Mouse (Mus musculus): ENCODE data around the gene Rai1. TPM values are rescaled to one million over a fixed set of nuclear protein-coding genes. Genes with fewer than 3 reads are reported as not detected.

Rai1 gene
- polyA plus RNA-seq, 1 experiment: 5.2 TPM

DNA sequence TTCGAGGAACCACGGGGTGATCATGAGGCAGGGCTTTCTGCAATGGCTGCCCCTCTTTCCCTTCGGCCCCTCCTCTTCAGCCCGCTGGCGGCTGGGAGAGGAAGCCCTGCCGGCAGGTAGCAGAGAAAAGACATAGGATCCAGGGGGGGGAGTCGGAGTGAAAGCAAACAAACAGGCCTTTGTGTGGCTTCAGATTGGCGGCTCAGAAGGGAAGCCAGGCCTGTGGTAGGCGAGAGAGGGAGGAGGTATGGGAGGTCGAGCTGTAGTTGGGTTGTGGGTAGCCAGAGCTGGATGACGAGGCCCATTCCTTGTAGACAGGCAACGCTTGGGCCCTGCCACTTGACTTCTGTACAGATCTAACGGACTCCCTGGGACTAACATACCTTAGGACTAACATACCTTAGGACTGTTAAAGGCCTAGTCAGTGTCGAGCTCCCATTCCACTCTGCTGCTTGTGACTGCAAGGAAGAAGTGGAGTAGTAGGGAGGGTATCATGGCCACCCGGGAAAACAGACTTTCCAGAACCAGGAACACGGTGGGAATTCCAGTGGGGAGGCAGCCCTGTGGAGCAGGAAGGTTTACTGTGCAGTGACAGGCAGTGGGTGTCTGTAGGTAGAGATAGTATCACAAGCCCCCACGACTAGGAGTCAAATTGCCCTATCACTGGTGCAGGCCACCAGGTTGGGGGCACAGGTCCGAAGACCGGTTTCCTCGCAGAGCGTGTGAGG, 9.6 kb downstream of the Rai1 start:
- peaks cover 18% of the 10 kb centered on the region for H3K4me1 ChIP-seq (ENCODE audit: control insufficient read depth, insufficient read depth, low read length)
- H3K4me3 ChIP-seq (ENCODE audit: control insufficient read depth, low read depth, low read length): peak overlapping the region; percentile 87
- peak overlapping the region; percentile 77 for H3K27ac ChIP-seq (ENCODE audit: control insufficient read depth, insufficient read depth, low read depth, low read length)
- H3K36me3 ChIP-seq (ENCODE audit: control insufficient read depth, insufficient read depth, low read length): no peaks in the 10 kb centered on the region; the same call in 1 of the 2 replicates
- no peaks in the 10 kb centered on the region for H3K27me3 ChIP-seq (ENCODE audit: control insufficient read depth, insufficient read depth, low read length)
- TF ChIP-seq POLR2A (IDR thresholded peaks at IDR 0.05; ENCODE audit: control insufficient read depth, low read depth, low read length) (no peak; the same call in 1 of the 2 replicates), CTCF (IDR thresholded peaks at IDR 0.05; ENCODE audit: control insufficient read depth, insufficient read depth, insufficient replicate concordance, low read depth, low read length) (no peak)

DNA sequence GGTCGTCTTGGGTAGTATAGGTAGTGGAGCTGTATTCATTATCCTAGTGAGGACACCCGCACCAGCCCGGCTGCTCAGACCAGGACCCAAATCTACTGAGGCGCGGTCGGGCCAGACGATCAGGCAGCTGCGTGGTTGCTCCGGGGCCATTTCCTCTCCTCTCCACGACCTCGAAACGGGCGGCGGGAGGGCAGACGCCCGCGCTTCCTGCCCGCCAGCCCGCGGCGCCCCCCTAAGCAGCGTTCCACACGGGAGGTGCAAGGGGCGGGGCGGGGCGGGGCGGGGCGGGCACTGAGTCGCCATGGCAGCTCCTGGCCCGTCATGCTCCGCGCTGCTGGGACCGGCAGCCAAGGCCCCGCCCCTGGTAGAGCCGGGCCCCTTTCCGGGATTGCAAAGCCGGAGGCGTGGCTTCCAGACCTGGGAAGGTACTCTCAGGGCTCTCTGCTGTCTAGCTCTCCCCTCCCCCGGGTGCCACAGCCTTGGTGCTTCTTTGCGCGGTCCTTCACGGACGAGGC, 10.3 kb downstream of the Rai1 start:
- TF ChIP-seq POLR2A (IDR thresholded peaks at IDR 0.05; ENCODE audit: control insufficient read depth, low read depth, low read length) (peak; percentile 46; the same call in 1 of the 2 replicates), CTCF (IDR thresholded peaks at IDR 0.05; ENCODE audit: control insufficient read depth, insufficient read depth, insufficient replicate concordance, low read depth, low read length) (no peak)
- no peaks in the 10 kb centered on the region; the same call in 1 of the 2 replicates for H3K36me3 ChIP-seq (ENCODE audit: control insufficient read depth, insufficient read depth, low read length)
- H3K4me1 ChIP-seq (ENCODE audit: control insufficient read depth, insufficient read depth, low read length): peaks cover 18% of the 10 kb centered on the region
- peak overlapping the region; percentile 94 for H3K4me3 ChIP-seq (ENCODE audit: control insufficient read depth, low read depth, low read length)
- H3K27ac ChIP-seq (ENCODE audit: control insufficient read depth, insufficient read depth, low read depth, low read length): peak overlapping the region; percentile 81
- H3K27me3 ChIP-seq (ENCODE audit: control insufficient read depth, insufficient read depth, low read length): no peaks in the 10 kb centered on the region

DNA sequence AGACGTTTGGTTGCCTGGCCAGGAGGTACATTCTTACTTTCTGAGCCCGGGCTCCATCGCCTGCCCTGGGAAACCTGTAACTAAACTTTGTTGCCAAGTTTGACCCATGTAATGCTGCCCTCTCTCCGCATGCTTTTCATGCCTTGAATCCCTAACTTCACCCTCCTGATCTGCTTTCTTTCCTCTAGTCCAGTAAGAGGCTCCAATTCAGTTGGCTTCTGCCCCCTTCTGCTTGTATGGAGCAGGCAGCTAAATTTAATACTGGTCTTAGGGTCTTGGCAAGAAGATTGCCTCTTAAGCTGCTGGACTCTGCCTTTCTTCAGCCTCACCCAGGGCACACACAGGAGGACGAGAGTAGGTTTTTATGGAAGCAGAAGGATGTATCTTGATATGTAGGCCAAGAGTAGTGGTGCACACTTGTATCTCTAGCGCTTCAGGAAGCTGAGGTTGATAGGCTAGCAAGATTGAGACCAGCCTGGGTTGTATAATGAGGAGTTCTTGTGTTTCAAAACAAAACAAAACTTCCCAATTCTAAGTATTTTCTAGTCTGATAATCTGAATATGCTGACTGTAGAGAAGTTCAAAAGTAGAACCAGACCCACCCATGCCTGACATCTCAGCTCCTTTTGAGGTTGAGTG, 10.9 kb downstream of the Rai1 start:
- H3K4me3 ChIP-seq (ENCODE audit: control insufficient read depth, low read depth, low read length): peak overlapping the region; percentile 94
- TF ChIP-seq CTCF (IDR thresholded peaks at IDR 0.05; ENCODE audit: control insufficient read depth, insufficient read depth, insufficient replicate concordance, low read depth, low read length): no peak
- TF ChIP-seq POLR2A (IDR thresholded peaks at IDR 0.05; ENCODE audit: control insufficient read depth, low read depth, low read length): no peak
- H3K4me1 ChIP-seq (ENCODE audit: control insufficient read depth, insufficient read depth, low read length): peaks cover 18% of the 10 kb centered on the region
- no peaks in the 10 kb centered on the region for H3K27me3 ChIP-seq (ENCODE audit: control insufficient read depth, insufficient read depth, low read length)
- no peaks in the 10 kb centered on the region; the same call in 1 of the 2 replicates for H3K36me3 ChIP-seq (ENCODE audit: control insufficient read depth, insufficient read depth, low read length)
- peak overlapping the region; percentile 81 for H3K27ac ChIP-seq (ENCODE audit: control insufficient read depth, insufficient read depth, low read depth, low read length)

DNA sequence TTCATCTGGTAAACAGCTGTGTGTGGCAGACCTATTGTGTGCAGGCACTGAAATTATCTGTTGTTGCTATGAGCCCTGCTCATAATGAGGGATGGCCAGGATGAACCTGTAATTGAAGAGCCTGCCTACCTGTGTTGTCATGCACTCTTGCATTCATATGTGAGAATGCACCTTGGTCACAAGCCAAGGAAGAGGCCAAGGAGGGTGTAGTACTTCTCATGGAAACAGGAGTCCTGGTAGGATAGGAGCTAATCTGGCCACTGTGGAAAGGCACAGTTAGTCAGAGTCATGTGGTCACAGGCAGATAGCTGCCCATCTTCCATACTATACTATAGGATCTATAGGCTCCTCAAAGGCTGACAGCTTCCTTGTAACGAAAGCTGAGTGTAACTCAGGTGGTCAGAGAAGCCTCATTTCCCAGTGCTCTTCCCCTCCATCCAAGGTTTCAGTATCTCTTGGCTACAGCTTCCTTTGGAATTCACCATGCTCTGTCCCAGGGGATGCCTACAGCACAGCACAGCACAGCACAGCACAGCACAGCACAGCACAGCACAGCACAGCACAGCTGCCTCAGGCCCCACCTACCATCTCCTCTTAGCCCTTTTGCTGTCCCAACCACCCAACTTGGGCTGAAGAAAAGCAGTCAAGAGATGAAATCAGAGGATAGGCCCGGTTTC, 15.9 kb downstream of the Rai1 start:
- no peaks in the 10 kb centered on the region for H3K27me3 ChIP-seq (ENCODE audit: control insufficient read depth, insufficient read depth, low read length)
- H3K27ac ChIP-seq (ENCODE audit: control insufficient read depth, insufficient read depth, low read depth, low read length): no peak overlapping the region
- H3K36me3 ChIP-seq (ENCODE audit: control insufficient read depth, insufficient read depth, low read length): no peaks in the 10 kb centered on the region
- TF ChIP-seq CTCF (IDR thresholded peaks at IDR 0.05; ENCODE audit: control insufficient read depth, insufficient read depth, insufficient replicate concordance, low read depth, low read length) (no peak), POLR2A (IDR thresholded peaks at IDR 0.05; ENCODE audit: control insufficient read depth, low read depth, low read length) (no peak)
- H3K4me3 ChIP-seq (ENCODE audit: control insufficient read depth, low read depth, low read length): no peak overlapping the region
- no peaks in the 10 kb centered on the region for H3K4me1 ChIP-seq (ENCODE audit: control insufficient read depth, insufficient read depth, low read length)

DNA sequence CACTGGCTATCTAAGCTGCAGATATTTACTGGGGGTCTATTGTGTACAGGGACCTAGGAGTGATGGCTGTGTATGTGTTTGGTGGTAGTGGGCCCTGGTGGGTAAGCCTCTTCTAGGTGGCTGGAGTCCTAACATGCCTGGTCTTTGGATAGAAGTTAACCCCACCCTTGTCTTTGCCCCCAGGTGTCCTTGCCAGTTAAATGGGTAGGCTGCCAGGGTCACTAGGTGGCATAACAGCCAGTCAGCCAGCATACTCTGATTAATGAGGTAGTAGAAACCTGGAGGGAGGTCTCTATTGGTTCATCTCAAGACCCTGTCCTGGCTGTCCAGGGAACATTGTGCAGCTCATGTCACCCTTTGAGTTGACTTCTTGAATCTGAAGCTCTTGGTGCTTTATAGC, 17.8 kb downstream of the Rai1 start:
- no peak overlapping the region for H3K4me3 ChIP-seq (ENCODE audit: control insufficient read depth, low read depth, low read length)
- TF ChIP-seq CTCF (IDR thresholded peaks at IDR 0.05; ENCODE audit: control insufficient read depth, insufficient read depth, insufficient replicate concordance, low read depth, low read length) (no peak), POLR2A (IDR thresholded peaks at IDR 0.05; ENCODE audit: control insufficient read depth, low read depth, low read length) (no peak)
- no peak overlapping the region for H3K27ac ChIP-seq (ENCODE audit: control insufficient read depth, insufficient read depth, low read depth, low read length)
- no peaks in the 10 kb centered on the region for H3K36me3 ChIP-seq (ENCODE audit: control insufficient read depth, insufficient read depth, low read length)
- H3K4me1 ChIP-seq (ENCODE audit: control insufficient read depth, insufficient read depth, low read length): no peaks in the 10 kb centered on the region
- H3K27me3 ChIP-seq (ENCODE audit: control insufficient read depth, insufficient read depth, low read length): no peaks in the 10 kb centered on the region

DNA sequence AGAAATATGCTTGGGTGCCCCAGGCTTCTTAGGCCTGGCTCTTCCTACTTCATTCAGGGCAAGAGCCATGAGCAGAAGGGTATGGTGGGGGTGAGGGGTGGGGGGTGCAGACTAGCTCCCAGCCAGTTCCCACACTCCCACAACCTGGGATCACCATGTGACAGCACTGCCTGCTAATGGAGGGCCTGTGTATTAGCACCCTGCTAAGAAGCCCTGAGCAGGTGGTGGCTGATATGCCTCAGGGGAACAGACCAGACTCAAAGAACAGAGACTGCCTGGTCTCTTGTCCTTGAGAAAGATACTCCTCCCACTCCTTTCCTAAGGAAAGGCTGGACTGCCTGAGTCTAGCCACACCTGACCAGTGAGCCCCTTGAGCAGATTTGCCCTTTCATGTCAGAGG, 22.2 kb downstream of the Rai1 start:
- Histone ChIP-seq H3K27ac (ENCODE audit: control insufficient read depth, insufficient read depth, low read depth, low read length) (no peak overlapping the region), H3K4me3 (ENCODE audit: control insufficient read depth, low read depth, low read length) (no peak overlapping the region)
- TF ChIP-seq POLR2A (IDR thresholded peaks at IDR 0.05; ENCODE audit: control insufficient read depth, low read depth, low read length): no peak

More for the DNA sequence above, 22.2 kb downstream of the Rai1 start:
- H3K27me3 ChIP-seq (ENCODE audit: control insufficient read depth, insufficient read depth, low read length): no peaks in the 10 kb centered on the region
- H3K36me3 ChIP-seq (ENCODE audit: control insufficient read depth, insufficient read depth, low read length): no peaks in the 10 kb centered on the region
- no peaks in the 10 kb centered on the region for H3K4me1 ChIP-seq (ENCODE audit: control insufficient read depth, insufficient read depth, low read length)
